Mouse (Mus musculus): ENCODE measurements around the gene Hist1h1e.

DNA sequence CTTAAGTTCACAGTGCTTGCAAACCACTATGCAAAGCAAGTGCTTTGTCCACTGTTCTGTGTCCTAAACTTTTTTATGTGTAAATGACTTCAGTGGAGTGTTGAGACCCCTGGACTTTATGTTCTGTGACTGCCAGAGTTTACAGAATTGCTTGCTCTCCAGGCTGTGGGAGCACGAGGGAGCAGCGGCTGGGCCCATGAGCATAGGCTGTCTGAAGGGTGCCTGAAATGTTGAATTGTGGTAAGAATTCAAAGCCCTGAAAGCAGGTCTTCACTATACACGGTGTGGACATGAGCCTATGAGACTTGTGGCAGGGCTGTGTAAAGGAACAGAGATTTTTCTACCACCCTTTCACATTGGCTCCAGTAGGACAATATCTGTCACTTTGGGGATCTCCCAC is 10.7 kb downstream of the Hist1h1e start:
- TF ChIP-seq CTCF (IDR thresholded peaks at IDR 0.05; ENCODE audit: low read depth, low read length) (no peak), POLR2AphosphoS5 (IDR thresholded peaks at IDR 0.05; ENCODE audit: insufficient replicate concordance, low read depth, low read length) (no peak)

Data from G1E (cell line).